In genomic region chr13:30250341-30250905, GRCm38 (mm10) we compare ENCODE assay signal across 24 mouse cellular contexts.
A peak's percentile ranks its signal among the peaks of the same experiment; 100 is the strongest.
DNase-seq lines count a peak whose midpoint lies in the region; ATAC-seq and TF ChIP-seq lines count a peak whose summit lies in the region.
"Had no signal": no experiment of that assay in that cellular context is flagged by ENCODE, and none has a peak within 500 bp of the region (broad histone marks: within the 10 kb centered on the region; RNA-seq: fewer than 3 reads in every experiment).

No protein-coding gene starts in this region.

- H3K9me3 ChIP-seq in kidney, embryonic 15.5 days (replicated peaks), result no peaks in the 10 kb centered on the region
- no peaks in the 10 kb centered on the region for H3K9me3 ChIP-seq in kidney, embryonic 16.5 days (ENCODE audit: low read length)
- H3K9me3 ChIP-seq: embryonic facial prominence, embryonic 12.5 days; heart, embryonic 10.5 days; hindbrain, embryonic 15.5 days; intestine, embryonic 15.5 days; limb, embryonic 12.5 days; liver, embryonic 13.5 days had no signal

- no peak for TF ChIP-seq CTCF in kidney, adult 2 months (conservative IDR thresholded peaks at IDR 0.05; ENCODE audit: insufficient read depth, insufficient read length, low read depth, low read length)

- no peak overlapping the region for H3K9ac ChIP-seq in kidney, embryonic 15.5 days
- no peak overlapping the region for H3K9ac ChIP-seq in kidney, embryonic 16.5 days (replicated peaks; ENCODE audit: low read length)
- H3K9ac ChIP-seq: embryonic facial prominence, embryonic 12.5 days; forebrain, postnatal 0 days; hindbrain, embryonic 15.5 days; intestine, embryonic 15.5 days; limb, embryonic 12.5 days; liver, embryonic 13.5 days; lung, embryonic 14.5 days had no signal

- H3K4me2 ChIP-seq in kidney, embryonic 15.5 days, result no peak overlapping the region
- no peak overlapping the region for H3K4me2 ChIP-seq in kidney, embryonic 16.5 days (replicated peaks; ENCODE audit: low read depth, low read length)
- H3K4me2 ChIP-seq: embryonic facial prominence, embryonic 12.5 days; hindbrain, embryonic 15.5 days; intestine, embryonic 15.5 days; limb, embryonic 12.5 days; liver, embryonic 13.5 days; lung, embryonic 14.5 days had no signal

- 35% methylated on average over 5 of the region's 5 CpGs for WGBS in kidney, adult 2 months
- WGBS in kidney, embryonic 15.5 days, result 39% methylated on average over 5 of the region's 5 CpGs
- 36% methylated on average over 5 of the region's 5 CpGs for WGBS in kidney, embryonic 16.5 days

- no peaks in the 10 kb centered on the region for H3K36me3 ChIP-seq in kidney, adult 2 months (ENCODE audit: control insufficient read depth, insufficient read depth, low read length)
- peaks cover 9% of the 10 kb centered on the region; the same call in 1 of the 2 replicates for H3K36me3 ChIP-seq in kidney, embryonic 15.5 days
- H3K36me3 ChIP-seq in kidney, embryonic 16.5 days (ENCODE audit: insufficient read depth, low read length), result no peaks in the 10 kb centered on the region
- H3K36me3 ChIP-seq: embryonic facial prominence, embryonic 12.5 days; heart, embryonic 10.5 days; hindbrain, embryonic 15.5 days; intestine, embryonic 15.5 days; limb, embryonic 12.5 days; liver, embryonic 13.5 days had no signal

- peak; percentile 38 for DNase-seq in adrenal gland, postnatal 10 days
- DNase-seq in adrenal gland, adult 18-20 months (ENCODE audit: low spot score in 2 of 2), result no peak
- DNase-seq in kidney, adult 2 months, result peak; percentile 59
- peak; percentile 26 for DNase-seq in yolk sac, embryonic 10.5 days (ENCODE audit: low spot score)
- DNase-seq: cerebellum, adult 11 months; cerebellum, postnatal 10 days; forebrain, postnatal 0 days; gastrocnemius, postnatal 36 days; heart, postnatal 4 days; liver, embryonic 13.5 days; lung, postnatal 4 days; midbrain, embryonic 14.5 days; right cerebral cortex, postnatal 25 days; spleen, adult 18-20 months had no signal

- no peaks in the 10 kb centered on the region for H3K27me3 ChIP-seq in kidney, adult 2 months (replicated peaks; ENCODE audit: control insufficient read depth, insufficient read depth, low read length)
- no peaks in the 10 kb centered on the region for H3K27me3 ChIP-seq in kidney, embryonic 15.5 days
- H3K27me3 ChIP-seq in kidney, embryonic 16.5 days (ENCODE audit: insufficient read depth, low read length), result no peaks in the 10 kb centered on the region
- H3K27me3 ChIP-seq: embryonic facial prominence, embryonic 12.5 days; hindbrain, embryonic 15.5 days; intestine, embryonic 15.5 days; limb, embryonic 12.5 days; liver, embryonic 13.5 days had no signal

- H3K4me1 ChIP-seq in kidney, adult 2 months (ENCODE audit: control insufficient read depth, insufficient read depth, low read length), result 0 out of 2 replicates have a peak, but pooled peaks cover 2% of the 10 kb centered on the region
- peaks cover 19% of the 10 kb centered on the region for H3K4me1 ChIP-seq in kidney, embryonic 15.5 days
- H3K4me1 ChIP-seq in kidney, embryonic 16.5 days (ENCODE audit: insufficient read depth, low read length), result peaks cover 16% of the 10 kb centered on the region
- H3K4me1 ChIP-seq: liver, embryonic 13.5 days had no signal

- no peak overlapping the region for H3K27ac ChIP-seq in kidney, adult 2 months (ENCODE audit: insufficient read depth, low read depth, low read length)
- no peak overlapping the region for H3K27ac ChIP-seq in kidney, embryonic 15.5 days
- no peak overlapping the region for H3K27ac ChIP-seq in kidney, embryonic 16.5 days (ENCODE audit: low read length)
- H3K27ac ChIP-seq: embryonic facial prominence, embryonic 12.5 days; heart, embryonic 10.5 days; hindbrain, embryonic 15.5 days; intestine, embryonic 15.5 days; limb, embryonic 12.5 days; liver, embryonic 13.5 days had no signal

- no peak for TF ChIP-seq POLR2A in kidney, adult 2 months (IDR thresholded peaks at IDR 0.05; ENCODE audit: low read depth, low read length)

- ATAC-seq in kidney, embryonic 15.5 days (replicated peaks; ENCODE audit: low FRiP score), result no peak; the same call in 1 of the 2 replicates
- ATAC-seq in kidney, embryonic 16.5 days (ENCODE audit: low FRiP score, low TSS enrichment), result 0 out of 2 replicates have a peak, but pooled peaks have one; percentile 18
- ATAC-seq in granulocyte monocyte progenitor cell, adult 5-6 weeks (replicated peaks; ENCODE audit: poor library complexity, severe bottlenecking), result no peak
- ATAC-seq: activated CD4-positive, CD25-positive, alpha-beta regulatory T cell, adult 4 months; forebrain, postnatal 0 days; intestine, embryonic 15.5 days had no signal

- no peak overlapping the region for H3K4me3 ChIP-seq in kidney, adult 2 months (ENCODE audit: insufficient read depth, low read depth, low read length)
- H3K4me3 ChIP-seq in kidney, embryonic 15.5 days (replicated peaks), result no peak overlapping the region
- H3K4me3 ChIP-seq in kidney, embryonic 16.5 days (ENCODE audit: low read length), result no peak overlapping the region
- H3K4me3 ChIP-seq: embryonic facial prominence, embryonic 12.5 days; heart, embryonic 10.5 days; hindbrain, embryonic 15.5 days; intestine, embryonic 15.5 days; limb, embryonic 12.5 days; liver, embryonic 13.5 days had no signal

Comparison
In these comparisons a context has a peak if more than half of its experiments do, and no peak if none do; other contexts are left out.
1. DNase-seq: peak in adrenal gland, postnatal 10 days (single experiment), kidney, adult 2 months (single experiment) and yolk sac, embryonic 10.5 days (single experiment); none in adrenal gland, adult 18-20 months (0 of 2).